Mouse (Mus musculus) forebrain, embryonic 14.5 days (tissue): ENCODE data around the gene Bloc1s5. TPM values are rescaled to one million over a fixed set of nuclear protein-coding genes. Genes with fewer than 3 reads are reported as not detected.
A peak's percentile ranks its signal among the peaks of the same experiment; 100 is the strongest.
"Not testable (repeated sequence)": the region's sequence is repeated elsewhere in the genome, so short reads cannot be mapped to it uniquely, and the experiment has no call there.

Source experiments
- ATAC-seq: fragments of 200-750 bp; cut with Nextera tagmentation; 2 replicates; pipeline ENCODE4 v1.8.0; 2017; ENCODE audit warnings: mild to moderate bottlenecking, moderate library complexity
- DNase-seq: peaks from one replicate; pipeline ENCODE4 v3.0.0-alpha.2; 2015; ENCODE audit warnings: low spot score
- H3K27ac ChIP-seq: fragments of 300-500 bp; sonication (generic); 2 replicates; pipeline ENCODE4 v1.5.1; 2014; ENCODE audit warnings: low read depth, mild to moderate bottlenecking, control low read depth, low read length, moderate library complexity
- H3K27me3 ChIP-seq: fragments of 300-500 bp; sonication (generic); replicated peaks from 2 replicates; pipeline ENCODE4 v1.6.1; 2014; ENCODE audit warnings: low read length, control low read depth, mixed read lengths; ENCODE audit not compliant: control insufficient read depth, insufficient read depth
- H3K36me3 ChIP-seq: fragments of 300-500 bp; sonication (generic); 2 replicates; pipeline ENCODE4 v1.6.1; 2014; ENCODE audit warnings: low read length, control low read depth; ENCODE audit not compliant: control insufficient read depth, insufficient read depth
- H3K4me1 ChIP-seq: fragments of 300-500 bp; sonication (generic); 2 replicates; pipeline ENCODE4 v1.6.1; 2014; ENCODE audit warnings: antibody characterized with exemption, low read length, control low read depth; ENCODE audit not compliant: control insufficient read depth, insufficient read depth
- H3K4me2 ChIP-seq: fragments of 300-500 bp; sonication (generic); 2 replicates; pipeline ENCODE4 v1.6.1; 2014; ENCODE audit warnings: mild to moderate bottlenecking, control low read depth, low read length
- H3K4me3 ChIP-seq: fragments of 300-500 bp; sonication (generic); 2 replicates; pipeline ENCODE4 v1.5.1; 2014; ENCODE audit warnings: low read depth, low read length, control low read depth
- H3K9ac ChIP-seq: fragments of 300-500 bp; sonication (generic); 2 replicates; pipeline ENCODE4 v1.6.1; 2014; ENCODE audit warnings: mild to moderate bottlenecking, low read length, control low read depth, moderate library complexity
- H3K9me3 ChIP-seq: fragments of 300-500 bp; sonication (generic); replicated peaks from 2 replicates; pipeline ENCODE4 v1.6.1; 2016; ENCODE audit warnings: low read length, control low read depth, mixed read lengths; ENCODE audit not compliant: control insufficient read depth
- WGBS: fragments of 180-500 bp; shearing (Covaris S2); extraction: QIAGEN DNeasy Blood & Tissue Kit; methylation state at CpG from one replicate; pipeline ENCODE4 v1.1.7; 2014; 5-methylcytosine and 5-hydroxymethylcytosine counted together
- polyA plus RNA-seq: library from polyadenylated mRNA; unstranded; fragments of >200 nt; fragmentation: Nextera tagmentation; extraction: Ambion mirVana; gene quantifications from 2 replicates; pipeline ENCODE4 v1.2.1, GENCODE M21; 2014

The Bloc1s5 gene
- polyA plus RNA-seq, 1 experiment from 2014 or later = 21.6 TPM

GRCm38 (mm10) chr13:38625492-38626228, 9.2 kb downstream of the Bloc1s5 start:
- Histone ChIP-seq H3K27me3 (no peaks in the 10 kb centered on the region), H3K9ac (no peak overlapping the region; the same call in 1 of the 2 replicates), H3K4me3 (no peak overlapping the region), H3K36me3 (peaks cover 3% of the 10 kb centered on the region; the same call in 1 of the 2 replicates), H3K4me1 (no peaks in the 10 kb centered on the region), H3K9me3 (no peaks in the 10 kb centered on the region), H3K27ac (no peak overlapping the region), H3K4me2 (no peak overlapping the region)
- ATAC-seq = peak; percentile 26; the same call in 1 of the 2 replicates
- 25% methylated on average over 5 of the region's 5 CpGs for WGBS
- DNase-seq = peak; percentile 63

- no peak overlapping the region for H3K27ac ChIP-seq
- ATAC-seq = no peak
- H3K36me3 ChIP-seq = peaks cover 3% of the 10 kb centered on the region; the same call in 1 of the 2 replicates
- H3K4me2 ChIP-seq = no peak overlapping the region
- H3K4me1 ChIP-seq = no peaks in the 10 kb centered on the region
- no peaks in the 10 kb centered on the region for H3K9me3 ChIP-seq
- H3K4me3 ChIP-seq = no peak overlapping the region
- DNase-seq = no peak
- no peak overlapping the region for H3K9ac ChIP-seq
- WGBS = 81% methylated on average over 8 of the region's 8 CpGs
- H3K27me3 ChIP-seq = no peaks in the 10 kb centered on the region
These were observed 10.5 kb downstream of the Bloc1s5 start for GRCm38 (mm10) chr13:38624292-38624902.

- H3K27ac ChIP-seq = no peak overlapping the region
- no peaks in the 10 kb centered on the region for H3K9me3 ChIP-seq
- WGBS = 91% methylated on average over 5 of the region's 5 CpGs
These were observed 11.6 kb downstream of the Bloc1s5 start for GRCm38 (mm10) chr13:38623296-38623695.

GRCm38 (mm10) chr13:38618001-38618630, 16.8 kb downstream of the Bloc1s5 start:
- not testable (repeated sequence) for H3K4me2 ChIP-seq, H3K4me3 ChIP-seq, H3K9me3 ChIP-seq, H3K36me3 ChIP-seq, DNase-seq, H3K27me3 ChIP-seq, ATAC-seq, H3K4me1 ChIP-seq, H3K27ac ChIP-seq, H3K9ac ChIP-seq
- 82% methylated on average over 4 of the region's 4 CpGs for WGBS

More at GRCm38 (mm10) chr13:38623296-38623695, 11.6 kb downstream of the Bloc1s5 start:
- DNase-seq (no peak), ATAC-seq (no peak)
- no peaks in the 10 kb centered on the region for H3K4me1 ChIP-seq
- H3K36me3 ChIP-seq = no peaks in the 10 kb centered on the region
- no peak overlapping the region for H3K9ac ChIP-seq
- H3K4me2 ChIP-seq = no peak overlapping the region
- H3K27me3 ChIP-seq = no peaks in the 10 kb centered on the region
- no peak overlapping the region for H3K4me3 ChIP-seq

- H3K9ac ChIP-seq = no peak overlapping the region
- H3K4me3 ChIP-seq = no peak overlapping the region
- H3K27ac ChIP-seq = no peak overlapping the region
- peaks cover 12% of the 10 kb centered on the region; the same call in 1 of the 2 replicates for H3K36me3 ChIP-seq
- no peaks in the 10 kb centered on the region for H3K27me3 ChIP-seq
- no peak for ATAC-seq
- DNase-seq = no peak
- no peaks in the 10 kb centered on the region for H3K9me3 ChIP-seq
- 80% methylated on average over 4 of the region's 4 CpGs for WGBS
- no peaks in the 10 kb centered on the region for H3K4me1 ChIP-seq
- H3K4me2 ChIP-seq = no peak overlapping the region
These were observed 18.0 kb downstream of the Bloc1s5 start for GRCm38 (mm10) chr13:38616887-38617286.

- ATAC-seq = no peak
These were observed 19.3 kb downstream of the Bloc1s5 start for GRCm38 (mm10) chr13:38615656-38616055.

GRCm38 (mm10) chr13:38614298-38614697, 20.6 kb downstream of the Bloc1s5 start:
- no peak overlapping the region for H3K4me2 ChIP-seq
- no peak overlapping the region for H3K4me3 ChIP-seq
- H3K9me3 ChIP-seq = no peaks in the 10 kb centered on the region
- no peak overlapping the region for H3K27ac ChIP-seq
- no peaks in the 10 kb centered on the region for H3K4me1 ChIP-seq
- ATAC-seq (no peak), DNase-seq (no peak)
- no peak overlapping the region for H3K9ac ChIP-seq
- H3K36me3 ChIP-seq = peaks cover 12% of the 10 kb centered on the region; the same call in 1 of the 2 replicates
- WGBS = 69% methylated on average over 5 of the region's 5 CpGs
- no peaks in the 10 kb centered on the region for H3K27me3 ChIP-seq

More at GRCm38 (mm10) chr13:38615656-38616055, 19.3 kb downstream of the Bloc1s5 start:
- Histone ChIP-seq H3K4me2 (no peak overlapping the region), H3K9ac (no peak overlapping the region), H3K27me3 (no peaks in the 10 kb centered on the region), H3K4me3 (no peak overlapping the region), H3K9me3 (no peaks in the 10 kb centered on the region), H3K36me3 (peaks cover 12% of the 10 kb centered on the region; the same call in 1 of the 2 replicates), H3K4me1 (no peaks in the 10 kb centered on the region), H3K27ac (no peak overlapping the region)
- 89% methylated on average over 5 of the region's 5 CpGs for WGBS
- no peak for DNase-seq

GRCm38 (mm10) chr13:38613583-38613982, 21.3 kb downstream of the Bloc1s5 start:
- DNase-seq (no peak), ATAC-seq (no peak)
- H3K27ac ChIP-seq = no peak overlapping the region
- H3K4me3 ChIP-seq = no peak overlapping the region
- no peaks in the 10 kb centered on the region for H3K9me3 ChIP-seq
- peaks cover 12% of the 10 kb centered on the region; the same call in 1 of the 2 replicates for H3K36me3 ChIP-seq
- no peak overlapping the region for H3K9ac ChIP-seq
- WGBS = 91% methylated on average over 8 of the region's 8 CpGs
- H3K4me1 ChIP-seq = no peaks in the 10 kb centered on the region
- no peaks in the 10 kb centered on the region for H3K27me3 ChIP-seq
- H3K4me2 ChIP-seq = no peak overlapping the region
